Mouse (Mus musculus): ENCODE data around the gene Ninj2. TPM values are rescaled to one million over a fixed set of nuclear protein-coding genes. Genes with fewer than 3 reads are reported as not detected.

The Ninj2 gene
- polyA plus RNA-seq, 2 experiments, result 1.7 to 1.9 TPM

GRCm38 (mm10) chr6:120062934-120063333 lies 30.2 kb upstream of the Ninj2 start:
- H3K27me3 ChIP-seq (ENCODE audit: control insufficient read depth, insufficient read depth, low read length), result no peaks in the 10 kb centered on the region
- no peak for ATAC-seq (ENCODE audit: low FRiP score, low read depth)
- no peaks in the 10 kb centered on the region for H3K36me3 ChIP-seq (ENCODE audit: control insufficient read depth, insufficient read depth, low read length)
- H3K4me1 ChIP-seq (ENCODE audit: control insufficient read depth, insufficient read depth, low read length), result no peaks in the 10 kb centered on the region
- H3K4me2 ChIP-seq (replicated peaks; ENCODE audit: low read depth, low read length, severe bottlenecking), result no peak overlapping the region
- no peak overlapping the region for H3K9ac ChIP-seq (ENCODE audit: low read depth, low read length, severe bottlenecking)
- H3K27ac ChIP-seq (replicated peaks; ENCODE audit: low read depth, low read length), result no peak overlapping the region
- no peak for DNase-seq (ENCODE audit: low spot score)
- WGBS, result 74% methylated on average over 5 of the region's 5 CpGs
- no peak overlapping the region for H3K4me3 ChIP-seq (replicated peaks; ENCODE audit: low read length)
- no peak for TF ChIP-seq POLR2A (IDR thresholded peaks at IDR 0.05; ENCODE audit: borderline replicate concordance, extremely low read depth, insufficient read depth, insufficient read length)
- no peaks in the 10 kb centered on the region for H3K9me3 ChIP-seq (ENCODE audit: control insufficient read depth, low read length)

DNA sequence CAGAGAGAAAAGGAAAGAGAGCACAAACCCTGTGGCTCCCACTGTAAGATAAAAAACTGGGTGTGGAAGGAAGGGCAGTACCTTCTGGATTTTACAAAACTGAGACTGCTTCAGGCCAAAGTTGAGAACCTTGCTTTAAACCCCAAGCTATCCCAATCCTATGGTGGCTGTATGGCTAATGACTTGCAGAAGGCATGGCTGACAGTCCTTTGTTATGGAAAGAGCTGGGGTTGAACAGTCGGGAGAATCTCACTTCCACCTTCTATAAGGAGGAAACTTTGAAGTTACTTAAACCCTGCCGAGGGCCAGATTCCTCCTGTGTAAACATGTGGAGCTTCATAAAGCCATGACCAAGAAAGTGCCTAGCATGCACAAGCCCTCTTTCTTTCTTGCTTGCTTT lies 28.5 kb upstream of the Ninj2 start:
- no peak for ATAC-seq (ENCODE audit: low FRiP score, low read depth)

DNA sequence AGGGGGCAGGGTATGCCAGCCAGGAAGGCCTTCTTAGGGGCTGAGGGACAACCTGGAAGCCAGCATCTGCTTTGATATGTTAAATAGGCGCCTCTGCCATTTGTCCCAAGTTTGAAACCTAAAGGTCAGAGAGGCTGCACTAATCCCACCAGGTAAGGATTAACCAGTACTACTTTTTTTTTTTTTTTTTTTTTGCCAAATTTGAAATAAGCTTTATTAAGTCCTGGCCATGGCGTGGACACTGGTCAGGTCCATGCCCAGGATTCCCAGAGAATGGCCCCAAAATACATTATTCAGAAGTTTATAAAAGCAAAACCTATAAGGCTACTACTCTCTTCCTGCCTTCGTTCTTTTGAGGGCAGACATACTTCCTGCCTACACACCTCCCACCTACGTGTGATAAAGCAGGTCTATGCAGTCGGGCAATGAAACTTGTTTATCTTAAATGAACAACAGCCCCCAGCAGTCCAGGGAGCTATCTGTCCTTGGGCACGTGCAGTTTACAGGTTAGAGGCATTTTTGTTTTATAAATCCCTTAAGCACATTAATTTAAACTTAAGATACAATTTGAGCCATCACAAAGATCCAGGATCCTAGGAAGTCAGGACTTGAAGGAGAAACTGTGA lies 27.5 kb upstream of the Ninj2 start:
- no peak for TF ChIP-seq POLR2A (IDR thresholded peaks at IDR 0.05; ENCODE audit: borderline replicate concordance, extremely low read depth, insufficient read depth, insufficient read length)
- WGBS, result 60% methylated on average over 6 of the region's 6 CpGs
- no peak overlapping the region for H3K4me3 ChIP-seq (replicated peaks; ENCODE audit: low read length)
- H3K4me1 ChIP-seq (ENCODE audit: control insufficient read depth, insufficient read depth, low read length), result no peaks in the 10 kb centered on the region
- ATAC-seq (ENCODE audit: low FRiP score, low read depth), result no peak
- H3K9ac ChIP-seq (ENCODE audit: low read depth, low read length, severe bottlenecking), result no peak overlapping the region
- H3K36me3 ChIP-seq (ENCODE audit: control insufficient read depth, insufficient read depth, low read length), result no peaks in the 10 kb centered on the region
- H3K4me2 ChIP-seq (replicated peaks; ENCODE audit: low read depth, low read length, severe bottlenecking), result no peak overlapping the region
- H3K27me3 ChIP-seq (ENCODE audit: control insufficient read depth, insufficient read depth, low read length), result no peaks in the 10 kb centered on the region
- H3K27ac ChIP-seq (replicated peaks; ENCODE audit: low read depth, low read length), result no peak overlapping the region
- DNase-seq (ENCODE audit: low spot score), result no peak
- no peaks in the 10 kb centered on the region for H3K9me3 ChIP-seq (ENCODE audit: control insufficient read depth, low read length)

More for the DNA sequence above, 28.5 kb upstream of the Ninj2 start:
- no peaks in the 10 kb centered on the region for H3K36me3 ChIP-seq (ENCODE audit: control insufficient read depth, insufficient read depth, low read length)
- no peaks in the 10 kb centered on the region for H3K4me1 ChIP-seq (ENCODE audit: control insufficient read depth, insufficient read depth, low read length)
- WGBS, result 35% methylated on average over 2 of the region's 2 CpGs
- no peak overlapping the region for H3K9ac ChIP-seq (ENCODE audit: low read depth, low read length, severe bottlenecking)
- no peak for TF ChIP-seq POLR2A (IDR thresholded peaks at IDR 0.05; ENCODE audit: borderline replicate concordance, extremely low read depth, insufficient read depth, insufficient read length)
- H3K4me3 ChIP-seq (replicated peaks; ENCODE audit: low read length), result no peak overlapping the region
- no peaks in the 10 kb centered on the region for H3K27me3 ChIP-seq (ENCODE audit: control insufficient read depth, insufficient read depth, low read length)
- no peak overlapping the region for H3K27ac ChIP-seq (replicated peaks; ENCODE audit: low read depth, low read length)
- H3K9me3 ChIP-seq (ENCODE audit: control insufficient read depth, low read length), result no peaks in the 10 kb centered on the region
- no peak overlapping the region for H3K4me2 ChIP-seq (replicated peaks; ENCODE audit: low read depth, low read length, severe bottlenecking)
- no peak for DNase-seq (ENCODE audit: low spot score)

DNA sequence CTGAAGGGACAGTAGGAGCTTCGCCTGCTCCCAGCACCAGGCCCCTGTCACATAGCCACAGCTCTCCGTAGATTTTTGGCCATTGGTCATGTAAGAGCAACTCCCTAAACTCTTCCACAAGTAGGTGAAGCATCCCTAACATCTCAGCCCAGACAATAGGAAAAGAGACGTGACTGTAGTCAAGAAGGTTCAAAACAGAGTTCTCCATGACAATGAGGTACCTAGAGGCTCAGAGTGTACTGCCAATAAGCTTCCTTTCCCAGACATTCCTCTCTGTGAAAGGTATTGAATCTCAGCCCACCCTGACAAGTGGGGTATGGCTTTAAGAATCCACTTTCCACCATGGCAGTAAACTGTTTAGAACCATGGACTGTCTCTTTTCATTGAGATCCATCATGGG lies 23.6 kb upstream of the Ninj2 start:
- 87% methylated on average over 3 of the region's 3 CpGs for WGBS
- no peak overlapping the region for H3K9ac ChIP-seq (ENCODE audit: low read depth, low read length, severe bottlenecking)
- DNase-seq (ENCODE audit: low spot score) (no peak), ATAC-seq (ENCODE audit: low FRiP score, low read depth) (no peak)
- H3K27ac ChIP-seq (replicated peaks; ENCODE audit: low read depth, low read length), result no peak overlapping the region
- no peak for TF ChIP-seq POLR2A (IDR thresholded peaks at IDR 0.05; ENCODE audit: borderline replicate concordance, extremely low read depth, insufficient read depth, insufficient read length)
- H3K4me2 ChIP-seq (replicated peaks; ENCODE audit: low read depth, low read length, severe bottlenecking), result no peak overlapping the region
- no peaks in the 10 kb centered on the region for H3K36me3 ChIP-seq (ENCODE audit: control insufficient read depth, insufficient read depth, low read length)
- H3K9me3 ChIP-seq (ENCODE audit: control insufficient read depth, low read length), result no peaks in the 10 kb centered on the region
- no peaks in the 10 kb centered on the region for H3K4me1 ChIP-seq (ENCODE audit: control insufficient read depth, insufficient read depth, low read length)
- no peaks in the 10 kb centered on the region for H3K27me3 ChIP-seq (ENCODE audit: control insufficient read depth, insufficient read depth, low read length)
- no peak overlapping the region for H3K4me3 ChIP-seq (replicated peaks; ENCODE audit: low read length)

DNA sequence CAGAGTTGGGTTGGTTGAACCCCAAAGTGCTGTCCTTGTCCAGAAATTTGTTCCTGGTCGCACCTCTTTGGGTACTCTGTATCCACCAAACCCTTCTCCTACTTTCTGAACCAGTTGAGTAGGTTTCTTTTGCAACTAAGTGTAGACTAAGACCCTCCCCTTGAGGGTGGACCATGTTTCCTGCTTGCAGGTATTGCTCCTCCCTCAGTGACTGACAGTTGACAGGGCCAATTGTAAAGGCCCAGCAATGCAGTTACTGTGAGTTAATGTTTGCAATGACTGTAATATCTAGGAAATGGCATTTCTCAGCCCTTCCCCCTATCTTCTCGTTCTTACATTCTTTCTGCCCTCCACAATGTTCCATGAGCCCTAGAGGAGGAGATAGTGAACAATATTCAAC lies 20.5 kb upstream of the Ninj2 start:
- ATAC-seq (ENCODE audit: low FRiP score, low read depth) (no peak), DNase-seq (ENCODE audit: low spot score) (no peak)
- Histone ChIP-seq H3K9me3 (ENCODE audit: control insufficient read depth, low read length) (no peaks in the 10 kb centered on the region), H3K27me3 (ENCODE audit: control insufficient read depth, insufficient read depth, low read length) (no peaks in the 10 kb centered on the region), H3K36me3 (ENCODE audit: control insufficient read depth, insufficient read depth, low read length) (no peaks in the 10 kb centered on the region), H3K27ac (replicated peaks; ENCODE audit: low read depth, low read length) (no peak overlapping the region), H3K9ac (ENCODE audit: low read depth, low read length, severe bottlenecking) (no peak overlapping the region), H3K4me3 (replicated peaks; ENCODE audit: low read length) (no peak overlapping the region), H3K4me1 (ENCODE audit: control insufficient read depth, insufficient read depth, low read length) (no peaks in the 10 kb centered on the region), H3K4me2 (replicated peaks; ENCODE audit: low read depth, low read length, severe bottlenecking) (no peak overlapping the region)
- WGBS, result 82% methylated on average over 2 of the region's 2 CpGs
- no peak for TF ChIP-seq POLR2A (IDR thresholded peaks at IDR 0.05; ENCODE audit: borderline replicate concordance, extremely low read depth, insufficient read depth, insufficient read length)

Data from limb, embryonic 14.5 days (tissue).